Mouse (Mus musculus): ENCODE measurements around the gene Arhgef12. TPM values are rescaled to one million over a fixed set of nuclear protein-coding genes. Genes with fewer than 3 reads are reported as not detected.
A peak's percentile ranks its signal among the peaks of the same experiment; 100 is the strongest.

Arhgef12 gene
- polyA plus RNA-seq, 1 experiment = 48.0 TPM

GRCm38 (mm10) chr9:43038466-43038865 lies 68.6 kb downstream of the Arhgef12 start:
- 61% methylated on average over 8 of the region's 8 CpGs for WGBS
- Histone ChIP-seq H3K4me3 (ENCODE audit: insufficient read depth, low read depth, low read length) (no peak overlapping the region), H3K4me1 (ENCODE audit: control insufficient read depth, insufficient read depth, low read length) (peaks cover 25% of the 10 kb centered on the region), H3K27ac (ENCODE audit: insufficient read depth, low read depth, low read length) (no peak overlapping the region), H3K27me3 (replicated peaks; ENCODE audit: control insufficient read depth, insufficient read depth, low read length) (no peaks in the 10 kb centered on the region), H3K36me3 (ENCODE audit: control insufficient read depth, insufficient read depth, low read length) (peaks cover 1% of the 10 kb centered on the region; the same call in 1 of the 2 replicates)
- no peak for DNase-seq
- TF ChIP-seq POLR2A (IDR thresholded peaks at IDR 0.05; ENCODE audit: low read depth, low read length) (no peak), CTCF (conservative IDR thresholded peaks at IDR 0.05; ENCODE audit: insufficient read depth, insufficient read length, low read depth, low read length) (no peak)

GRCm38 (mm10) chr9:43035208-43035607 lies 71.8 kb downstream of the Arhgef12 start:
- DNase-seq = no peak
- TF ChIP-seq CTCF (conservative IDR thresholded peaks at IDR 0.05; ENCODE audit: insufficient read depth, insufficient read length, low read depth, low read length) (no peak), POLR2A (IDR thresholded peaks at IDR 0.05; ENCODE audit: low read depth, low read length) (no peak)
- no peaks in the 10 kb centered on the region for H3K27me3 ChIP-seq (replicated peaks; ENCODE audit: control insufficient read depth, insufficient read depth, low read length)
- H3K4me1 ChIP-seq (ENCODE audit: control insufficient read depth, insufficient read depth, low read length) = peaks cover 29% of the 10 kb centered on the region
- H3K4me3 ChIP-seq (ENCODE audit: insufficient read depth, low read depth, low read length) = no peak overlapping the region
- H3K36me3 ChIP-seq (ENCODE audit: control insufficient read depth, insufficient read depth, low read length) = no peaks in the 10 kb centered on the region
- 52% methylated on average over 4 of the region's 4 CpGs for WGBS
- H3K27ac ChIP-seq (ENCODE audit: insufficient read depth, low read depth, low read length) = no peak overlapping the region

GRCm38 (mm10) chr9:43034273-43034672 lies 72.8 kb downstream of the Arhgef12 start:
- TF ChIP-seq POLR2A (IDR thresholded peaks at IDR 0.05; ENCODE audit: low read depth, low read length) (no peak), CTCF (conservative IDR thresholded peaks at IDR 0.05; ENCODE audit: insufficient read depth, insufficient read length, low read depth, low read length) (no peak)
- Histone ChIP-seq H3K4me1 (ENCODE audit: control insufficient read depth, insufficient read depth, low read length) (peaks cover 29% of the 10 kb centered on the region), H3K36me3 (ENCODE audit: control insufficient read depth, insufficient read depth, low read length) (no peaks in the 10 kb centered on the region), H3K4me3 (ENCODE audit: insufficient read depth, low read depth, low read length) (no peak overlapping the region), H3K27ac (ENCODE audit: insufficient read depth, low read depth, low read length) (no peak overlapping the region), H3K27me3 (replicated peaks; ENCODE audit: control insufficient read depth, insufficient read depth, low read length) (no peaks in the 10 kb centered on the region)
- DNase-seq = peak; percentile 21

GRCm38 (mm10) chr9:43027757-43028156 lies 79.3 kb downstream of the Arhgef12 start:
- no peak overlapping the region for H3K4me3 ChIP-seq (ENCODE audit: insufficient read depth, low read depth, low read length)
- 0 out of 2 replicates have a peak, but pooled peaks cover 3% of the 10 kb centered on the region for H3K4me1 ChIP-seq (ENCODE audit: control insufficient read depth, insufficient read depth, low read length)
- H3K27me3 ChIP-seq (replicated peaks; ENCODE audit: control insufficient read depth, insufficient read depth, low read length) = no peaks in the 10 kb centered on the region
- TF ChIP-seq POLR2A (IDR thresholded peaks at IDR 0.05; ENCODE audit: low read depth, low read length) = no peak
- no peak for TF ChIP-seq CTCF (conservative IDR thresholded peaks at IDR 0.05; ENCODE audit: insufficient read depth, insufficient read length, low read depth, low read length)
- 71% methylated on average over 5 of the region's 5 CpGs for WGBS
- no peaks in the 10 kb centered on the region; the same call in 1 of the 2 replicates for H3K36me3 ChIP-seq (ENCODE audit: control insufficient read depth, insufficient read depth, low read length)
- no peak overlapping the region for H3K27ac ChIP-seq (ENCODE audit: insufficient read depth, low read depth, low read length)
- no peak for DNase-seq

GRCm38 (mm10) chr9:43021515-43022251 lies 85.4 kb downstream of the Arhgef12 start:
- Histone ChIP-seq H3K27me3 (replicated peaks; ENCODE audit: control insufficient read depth, insufficient read depth, low read length) (no peaks in the 10 kb centered on the region), H3K36me3 (ENCODE audit: control insufficient read depth, insufficient read depth, low read length) (peaks cover 3% of the 10 kb centered on the region), H3K4me1 (ENCODE audit: control insufficient read depth, insufficient read depth, low read length) (no peaks in the 10 kb centered on the region), H3K4me3 (ENCODE audit: insufficient read depth, low read depth, low read length) (no peak overlapping the region), H3K27ac (ENCODE audit: insufficient read depth, low read depth, low read length) (no peak overlapping the region)
- TF ChIP-seq CTCF (conservative IDR thresholded peaks at IDR 0.05; ENCODE audit: insufficient read depth, insufficient read length, low read depth, low read length) = no peak
- no peak for TF ChIP-seq POLR2A (IDR thresholded peaks at IDR 0.05; ENCODE audit: low read depth, low read length)
- 81% methylated on average over 5 of the region's 5 CpGs for WGBS
- no peak for DNase-seq

- WGBS = 92% methylated on average over 9 of the region's 9 CpGs
- no peak for TF ChIP-seq POLR2A (IDR thresholded peaks at IDR 0.05; ENCODE audit: low read depth, low read length)
- no peak for TF ChIP-seq CTCF (conservative IDR thresholded peaks at IDR 0.05; ENCODE audit: insufficient read depth, insufficient read length, low read depth, low read length)
These were observed 87.4 kb downstream of the Arhgef12 start for GRCm38 (mm10) chr9:43019656-43020055.

GRCm38 (mm10) chr9:43015786-43016185 lies 91.3 kb downstream of the Arhgef12 start:
- Histone ChIP-seq H3K27me3 (replicated peaks; ENCODE audit: control insufficient read depth, insufficient read depth, low read length) (no peaks in the 10 kb centered on the region), H3K4me1 (ENCODE audit: control insufficient read depth, insufficient read depth, low read length) (no peaks in the 10 kb centered on the region), H3K36me3 (ENCODE audit: control insufficient read depth, insufficient read depth, low read length) (peaks cover 7% of the 10 kb centered on the region), H3K4me3 (ENCODE audit: insufficient read depth, low read depth, low read length) (no peak overlapping the region), H3K27ac (ENCODE audit: insufficient read depth, low read depth, low read length) (no peak overlapping the region)
- DNase-seq = no peak
- 84% methylated on average over 5 of the region's 5 CpGs for WGBS
- no peak for TF ChIP-seq POLR2A (IDR thresholded peaks at IDR 0.05; ENCODE audit: low read depth, low read length)
- TF ChIP-seq CTCF (conservative IDR thresholded peaks at IDR 0.05; ENCODE audit: insufficient read depth, insufficient read length, low read depth, low read length) = peak; percentile 42

More at GRCm38 (mm10) chr9:43019656-43020055, 87.4 kb downstream of the Arhgef12 start:
- Histone ChIP-seq H3K27ac (ENCODE audit: insufficient read depth, low read depth, low read length) (no peak overlapping the region), H3K4me1 (ENCODE audit: control insufficient read depth, insufficient read depth, low read length) (no peaks in the 10 kb centered on the region), H3K27me3 (replicated peaks; ENCODE audit: control insufficient read depth, insufficient read depth, low read length) (no peaks in the 10 kb centered on the region), H3K36me3 (ENCODE audit: control insufficient read depth, insufficient read depth, low read length) (peaks cover 6% of the 10 kb centered on the region), H3K4me3 (ENCODE audit: insufficient read depth, low read depth, low read length) (no peak overlapping the region)
- DNase-seq = no peak

All from kidney, adult 2 months (tissue).